Mouse (Mus musculus): ENCODE measurements around the gene Ush2a. TPM values are rescaled to one million over a fixed set of nuclear protein-coding genes. Genes with fewer than 3 reads are reported as not detected.
A peak's percentile ranks its signal among the peaks of the same experiment; 100 is the strongest.

The Ush2a gene
- total RNA-seq, 2 experiments from 2014 or later, result 0.13 to 0.15 TPM

DNA sequence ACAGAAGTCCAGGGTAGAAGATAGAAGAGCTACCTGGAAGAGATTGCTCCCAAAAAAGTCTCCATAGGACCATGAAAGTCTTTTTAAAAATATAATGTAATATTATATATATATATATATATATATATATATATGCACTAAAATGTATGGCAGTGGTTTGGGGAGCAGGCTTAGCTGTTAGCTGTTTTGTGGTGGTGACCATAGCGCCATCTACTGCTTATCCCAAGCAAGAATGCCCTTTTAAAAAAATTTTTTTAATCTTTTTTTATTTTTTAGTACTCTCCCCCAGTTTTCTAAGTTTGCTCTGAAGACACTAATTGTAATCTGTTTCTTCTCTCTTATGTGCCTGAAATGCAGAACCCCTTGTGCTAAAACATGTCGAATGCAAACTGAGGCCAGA lies 543.2 kb downstream of the Ush2a start:
- H3K27ac ChIP-seq, result no peak overlapping the region
- peak; percentile 75 for TF ChIP-seq CTCF (conservative IDR thresholded peaks at IDR 0.05)
- H3K4me3 ChIP-seq, result no peak overlapping the region
- no peak for DNase-seq (ENCODE audit: low spot score in 2 of 2)

DNA sequence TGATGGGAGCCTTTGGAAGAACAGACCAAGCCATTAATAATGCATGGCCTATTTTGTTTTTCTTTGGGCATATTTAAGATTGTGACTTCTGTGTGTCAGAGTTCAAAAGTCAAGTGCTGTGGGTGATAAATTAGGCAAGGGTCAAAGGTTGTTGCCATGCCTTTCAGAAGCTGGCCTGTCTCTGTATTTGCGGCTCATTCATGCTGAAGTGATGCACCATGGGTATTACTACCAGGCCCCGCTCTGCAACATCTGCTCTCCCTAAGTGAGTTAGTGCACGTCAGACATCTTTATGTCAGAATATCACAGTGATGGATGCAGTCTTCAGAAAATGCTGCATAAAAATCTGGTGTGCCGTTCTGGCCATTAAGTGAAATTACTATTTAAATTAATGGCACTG lies 544.0 kb downstream of the Ush2a start:
- H3K4me3 ChIP-seq, result no peak overlapping the region
- DNase-seq (ENCODE audit: low spot score in 2 of 2), result no peak
- TF ChIP-seq CTCF (conservative IDR thresholded peaks at IDR 0.05), result no peak
- H3K27ac ChIP-seq, result no peak overlapping the region

DNA sequence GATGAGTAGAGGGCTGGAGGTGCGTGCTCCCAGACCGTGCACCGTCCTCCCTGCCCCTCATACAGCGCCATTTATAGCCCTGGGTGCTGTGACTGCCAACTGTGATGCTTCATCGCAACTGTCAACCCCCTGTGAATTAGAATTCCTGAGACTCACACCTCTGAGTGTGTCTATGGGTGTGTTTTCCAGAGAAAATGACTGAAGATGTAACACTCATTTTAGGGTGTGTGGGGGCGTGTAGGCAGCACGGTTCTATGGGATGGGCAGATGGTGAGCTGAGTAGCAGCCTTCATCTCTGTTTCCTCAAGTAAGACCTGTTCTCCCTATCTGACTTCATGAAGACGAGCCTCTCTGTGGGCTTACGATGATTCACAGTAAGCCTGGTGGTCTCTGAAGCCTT lies 548.8 kb downstream of the Ush2a start:
- no peak for DNase-seq (ENCODE audit: low spot score in 2 of 2)
- no peak for TF ChIP-seq CTCF (conservative IDR thresholded peaks at IDR 0.05)
- H3K27ac ChIP-seq, result no peak overlapping the region
- H3K4me3 ChIP-seq, result no peak overlapping the region

DNA sequence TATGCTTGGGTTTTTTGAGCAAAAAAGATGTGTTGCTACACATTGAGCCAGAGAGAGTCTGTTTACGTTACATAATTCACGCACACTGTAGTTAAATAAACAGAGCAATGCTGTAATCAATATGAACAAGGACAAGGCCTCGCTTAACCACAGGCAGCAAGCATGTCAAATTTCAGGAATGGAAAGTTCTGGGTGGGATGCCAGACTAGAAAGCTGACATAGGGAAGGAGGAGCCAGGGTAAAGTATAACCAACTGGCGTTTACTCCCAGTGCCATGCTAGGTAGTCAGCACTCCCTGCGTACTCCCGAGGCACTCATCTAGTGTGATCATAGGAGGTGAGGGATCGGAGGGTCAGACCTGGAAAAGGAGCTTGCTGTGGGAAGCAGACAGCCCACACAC lies 553.2 kb downstream of the Ush2a start:
- TF ChIP-seq CTCF (conservative IDR thresholded peaks at IDR 0.05), result no peak
- H3K27ac ChIP-seq, result no peak overlapping the region
- no peak for DNase-seq (ENCODE audit: low spot score in 2 of 2)
- H3K4me3 ChIP-seq, result no peak overlapping the region

DNA sequence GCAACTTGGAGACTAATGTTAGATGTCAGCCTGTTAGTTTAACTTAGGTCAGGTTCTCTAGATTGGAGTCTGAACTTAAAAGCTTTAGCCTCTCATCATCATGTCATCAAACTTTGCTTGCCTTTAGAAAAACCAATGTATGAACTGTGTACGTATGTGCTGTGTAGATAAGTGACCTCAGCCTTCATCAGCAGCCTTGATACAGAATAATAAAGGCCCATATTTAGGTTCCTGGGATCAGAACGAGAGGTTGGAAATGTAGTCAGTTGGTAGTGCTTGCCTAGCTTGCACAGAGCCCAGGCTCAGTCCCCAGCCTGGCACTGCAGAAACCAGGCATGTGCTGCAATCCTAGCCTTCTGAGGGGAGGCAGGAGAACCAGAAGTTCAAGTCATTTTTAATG lies 562.4 kb downstream of the Ush2a start:
- Histone ChIP-seq H3K27ac (no peak overlapping the region), H3K4me3 (no peak overlapping the region)
- DNase-seq (ENCODE audit: low spot score in 2 of 2), result no peak
- no peak for TF ChIP-seq CTCF (conservative IDR thresholded peaks at IDR 0.05)

DNA sequence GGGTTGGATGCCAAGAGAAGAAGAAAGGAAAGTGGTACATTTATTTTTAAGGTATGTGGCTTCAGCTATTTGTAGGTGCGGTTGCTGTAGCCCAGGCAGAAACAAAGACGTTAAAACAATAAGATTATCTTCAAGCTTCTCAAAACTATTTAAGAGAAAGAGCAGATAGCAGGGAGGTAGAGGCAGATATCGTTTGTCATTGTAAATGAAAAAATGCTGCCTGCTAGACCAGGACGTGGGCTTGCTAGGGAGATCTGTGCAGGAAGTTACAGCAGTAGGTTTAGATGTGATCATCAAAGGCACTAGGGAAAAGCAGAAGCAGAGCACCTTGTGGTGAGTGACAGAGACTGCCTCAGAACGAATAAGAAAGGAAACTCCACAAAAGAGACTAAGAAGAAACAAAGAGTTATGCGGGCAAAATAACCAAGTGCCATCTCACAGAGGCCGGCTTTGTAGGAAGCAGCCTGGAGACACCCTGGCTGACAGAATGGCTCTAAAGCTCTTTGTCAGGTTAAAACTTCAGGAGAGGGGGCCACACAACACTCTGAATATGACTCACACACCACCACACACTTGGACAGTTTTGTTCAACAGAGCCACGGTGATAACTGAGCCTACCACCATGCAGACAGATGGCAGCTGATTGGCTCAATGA lies 563.2 kb downstream of the Ush2a start:
- Histone ChIP-seq H3K4me3 (no peak overlapping the region), H3K27ac (no peak overlapping the region)
- no peak for TF ChIP-seq CTCF (conservative IDR thresholded peaks at IDR 0.05)
- no peak for DNase-seq (ENCODE audit: low spot score in 2 of 2)

DNA sequence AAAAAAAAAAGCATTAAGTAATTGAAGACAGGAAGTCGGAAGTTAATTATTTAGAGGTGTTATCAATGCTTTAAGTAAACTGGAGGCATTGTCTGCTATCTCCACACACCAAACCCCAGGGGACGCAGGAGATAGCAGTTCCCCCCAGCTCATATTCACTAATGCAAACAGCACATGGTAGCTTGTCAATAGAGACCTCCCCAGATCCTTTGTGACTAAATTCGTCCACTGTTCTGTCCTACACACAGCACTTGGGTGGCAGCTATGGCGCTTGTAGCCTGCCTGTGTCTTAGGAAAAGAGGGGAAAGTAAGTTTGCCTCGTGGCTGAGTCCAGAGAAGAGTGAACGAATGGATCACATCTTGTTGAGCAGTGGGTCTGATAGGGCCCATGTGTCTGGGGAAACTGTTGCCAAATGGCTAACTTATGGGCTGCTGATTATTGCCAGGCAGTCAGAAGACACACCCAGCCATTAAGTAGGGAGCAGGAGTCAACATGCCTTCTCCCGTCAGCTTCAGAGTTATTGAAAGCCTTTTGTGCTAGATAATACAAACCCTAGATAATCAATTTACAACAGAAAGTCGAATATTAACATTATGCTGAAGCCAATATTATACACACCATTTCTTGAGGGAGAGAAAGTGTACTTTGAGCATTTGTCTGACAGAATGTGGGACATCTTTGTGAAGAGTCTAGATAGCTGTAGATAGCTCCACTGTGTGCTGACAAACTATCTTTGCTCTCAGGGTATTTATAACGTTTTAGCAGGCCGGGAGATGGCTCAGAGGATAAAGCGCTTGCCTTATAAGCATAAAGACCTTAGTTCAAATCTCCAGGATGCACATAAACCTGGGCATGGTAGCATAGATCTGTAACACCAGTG lies 568.9 kb downstream of the Ush2a start:
- TF ChIP-seq CTCF (conservative IDR thresholded peaks at IDR 0.05), result no peak
- DNase-seq (ENCODE audit: low spot score in 2 of 2), result no peak
- Histone ChIP-seq H3K27ac (no peak overlapping the region), H3K4me3 (no peak overlapping the region)

DNA sequence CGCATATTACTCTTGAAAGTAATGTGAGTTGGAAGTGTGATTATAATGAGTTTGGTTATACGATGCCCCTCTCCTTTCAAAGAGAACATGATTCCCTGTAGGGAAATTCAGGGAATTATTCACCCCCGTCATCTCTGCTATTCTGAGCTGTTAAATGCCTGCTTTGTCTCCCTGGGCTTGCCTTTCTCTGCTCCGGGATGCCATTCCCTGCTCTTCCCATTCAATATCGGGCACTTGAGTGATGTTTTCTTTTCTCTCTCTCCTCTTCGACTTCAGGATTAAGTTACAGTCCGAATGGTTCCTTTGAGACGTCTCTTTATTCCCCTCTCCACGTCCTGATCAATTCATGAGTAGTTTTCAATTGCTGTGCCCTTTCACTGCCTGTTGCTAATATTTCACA lies 572.1 kb downstream of the Ush2a start:
- Histone ChIP-seq H3K4me3 (no peak overlapping the region), H3K27ac (no peak overlapping the region)
- DNase-seq (ENCODE audit: low spot score in 2 of 2), result no peak
- TF ChIP-seq CTCF (conservative IDR thresholded peaks at IDR 0.05), result no peak

DNA sequence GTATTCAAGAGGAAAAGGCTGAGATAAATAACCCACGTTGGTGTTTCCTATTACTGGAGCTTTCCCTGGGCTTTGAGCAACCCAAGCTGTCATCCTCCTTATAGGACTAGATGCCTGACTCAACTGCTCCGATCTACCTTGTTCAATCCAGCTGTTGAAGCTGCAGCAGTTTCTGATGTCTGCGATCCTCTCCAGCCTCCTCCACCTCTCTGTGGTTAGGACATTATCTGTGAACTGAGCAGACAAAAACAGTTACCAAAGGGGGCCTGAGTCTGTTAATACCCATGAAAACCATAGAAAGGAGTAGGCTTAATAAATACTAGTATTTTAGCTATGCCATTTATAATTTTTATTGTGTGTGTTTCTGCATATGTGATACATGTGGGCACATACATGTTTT lies 572.9 kb downstream of the Ush2a start:
- DNase-seq (ENCODE audit: low spot score in 2 of 2), result no peak
- Histone ChIP-seq H3K4me3 (no peak overlapping the region), H3K27ac (no peak overlapping the region)
- TF ChIP-seq CTCF (conservative IDR thresholded peaks at IDR 0.05), result no peak

DNA sequence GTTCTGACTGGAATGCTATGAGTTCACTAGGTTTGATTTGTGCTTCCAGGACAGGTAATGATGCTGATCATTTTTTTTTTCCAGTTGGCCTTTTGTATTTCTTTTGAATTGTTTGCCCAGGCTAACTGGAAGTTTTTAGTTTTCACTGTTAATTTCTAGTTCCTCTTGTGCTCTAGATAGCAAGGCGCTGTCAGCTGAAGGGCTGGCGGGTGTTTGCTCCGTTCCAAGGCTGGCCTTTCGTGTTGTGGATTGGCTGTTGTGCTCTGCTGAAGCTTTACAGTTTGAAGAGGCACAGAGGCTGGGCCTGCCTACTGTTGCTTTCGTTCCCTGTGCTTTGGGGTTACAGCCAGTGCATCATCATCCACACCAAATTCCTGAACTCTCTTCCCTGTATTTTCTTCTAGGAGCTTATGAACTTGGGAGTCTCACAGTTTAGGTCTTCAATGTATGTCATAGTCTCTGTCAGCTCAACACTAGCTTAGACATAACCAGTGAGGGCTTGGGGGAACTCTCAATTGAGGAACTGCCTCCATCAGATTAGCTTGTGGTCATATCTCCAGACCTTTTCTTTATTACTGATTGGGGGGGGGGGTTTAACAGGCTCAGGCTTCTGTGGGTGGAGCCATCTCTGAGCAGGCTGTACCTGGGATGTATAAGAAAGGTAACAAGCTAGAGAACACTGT lies 575.9 kb downstream of the Ush2a start:
- no peak overlapping the region for H3K27ac ChIP-seq
- TF ChIP-seq CTCF (conservative IDR thresholded peaks at IDR 0.05), result no peak
- DNase-seq (ENCODE audit: low spot score in 2 of 2), result no peak
- H3K4me3 ChIP-seq, result no peak overlapping the region

DNA sequence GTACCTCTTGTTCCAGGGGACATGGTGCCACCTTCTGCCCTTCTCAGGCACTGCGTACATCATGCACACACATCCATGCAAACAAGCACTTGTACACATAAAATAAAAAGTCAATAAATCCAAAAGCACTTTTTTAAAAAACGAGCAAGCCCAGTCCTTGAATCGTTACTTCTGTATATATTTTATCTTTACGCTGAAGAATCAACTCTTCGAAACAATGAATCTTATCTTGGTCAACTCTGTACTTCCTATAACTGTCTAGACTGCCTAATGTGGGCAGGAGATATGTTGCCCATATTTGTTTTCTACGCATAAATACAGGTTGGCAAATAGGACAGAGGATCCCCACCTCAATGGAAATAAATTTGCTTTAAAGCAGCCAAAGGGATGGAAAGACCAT lies 585.4 kb downstream of the Ush2a start:
- no peak for TF ChIP-seq CTCF (conservative IDR thresholded peaks at IDR 0.05)
- DNase-seq (ENCODE audit: low spot score in 2 of 2), result no peak
- H3K27ac ChIP-seq, result no peak overlapping the region

DNA sequence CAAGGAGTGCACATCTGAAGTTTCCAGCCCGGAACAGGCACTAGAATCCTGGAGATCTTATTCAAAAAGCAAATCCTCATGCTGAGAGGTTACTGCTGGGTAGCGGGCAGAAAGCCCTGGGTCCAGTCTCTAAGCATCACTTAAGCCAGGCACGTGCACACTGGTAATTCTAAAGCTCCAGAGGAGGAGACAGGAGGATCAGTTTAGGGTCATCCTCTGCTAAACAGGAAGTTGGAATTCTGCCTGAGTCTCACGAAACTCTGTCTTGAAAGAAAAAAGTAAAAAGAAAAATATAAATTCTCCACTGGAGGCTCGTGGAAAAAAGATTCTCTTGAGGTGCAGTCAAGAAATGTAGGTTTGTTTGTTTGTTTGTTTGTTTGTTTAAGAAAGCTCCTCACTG lies 591.0 kb downstream of the Ush2a start:
- TF ChIP-seq CTCF (conservative IDR thresholded peaks at IDR 0.05), result no peak
- Histone ChIP-seq H3K27ac (no peak overlapping the region), H3K4me3 (no peak overlapping the region)
- no peak for DNase-seq (ENCODE audit: low spot score in 2 of 2)

More for the DNA sequence above, 585.4 kb downstream of the Ush2a start:
- H3K4me3 ChIP-seq, result no peak overlapping the region

DNA sequence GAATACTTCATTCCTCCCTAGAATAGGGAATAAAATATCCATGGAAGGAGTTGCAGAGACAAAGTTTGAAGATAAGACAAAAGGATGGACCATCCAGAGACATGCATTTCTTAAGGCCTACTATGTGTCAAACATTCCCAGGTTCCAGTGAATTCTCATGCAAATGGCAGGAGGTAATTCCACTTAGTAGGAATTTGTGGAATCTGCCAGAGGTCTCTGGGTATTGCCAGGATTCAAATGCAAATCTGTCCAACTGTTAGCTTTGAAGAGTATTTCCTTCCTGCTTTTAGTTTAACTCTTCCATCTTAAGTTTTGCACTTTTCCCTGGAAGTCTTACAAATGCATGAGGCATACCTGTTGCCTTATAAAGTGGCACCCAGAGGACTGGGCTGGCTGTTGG lies 592.4 kb downstream of the Ush2a start:
- no peak for TF ChIP-seq CTCF (conservative IDR thresholded peaks at IDR 0.05)
- no peak overlapping the region for H3K27ac ChIP-seq

More for the DNA sequence above, 592.4 kb downstream of the Ush2a start:
- DNase-seq (ENCODE audit: low spot score in 2 of 2), result no peak
- H3K4me3 ChIP-seq, result no peak overlapping the region
